Mouse (Mus musculus): ENCODE measurements around the gene Myh11.
"Not testable (repeated sequence)": the region's sequence is repeated elsewhere in the genome, so short reads cannot be mapped to it uniquely, and the experiment has no call there.

Gene Myh11

DNA sequence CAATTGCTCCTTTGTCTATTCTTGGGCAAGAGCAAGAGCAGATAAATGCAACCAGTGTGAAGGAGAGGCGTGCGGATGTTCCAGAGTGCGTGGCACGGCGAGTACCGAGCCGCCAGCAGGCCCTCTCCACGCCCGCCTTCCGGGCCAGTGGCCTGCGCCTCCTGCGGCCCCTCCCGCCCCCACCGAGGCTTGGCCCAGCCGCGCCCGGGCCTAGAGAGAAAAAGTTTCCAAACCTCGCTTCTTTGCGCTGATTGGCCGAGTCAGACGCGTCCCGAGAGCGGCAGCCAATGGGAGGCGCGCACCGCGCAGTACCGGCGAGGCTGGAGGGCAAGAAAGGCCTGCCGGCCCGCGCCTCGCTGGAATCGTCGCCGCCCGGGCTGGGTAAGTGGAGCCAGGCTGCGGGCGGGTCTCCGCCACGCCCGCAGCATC is 128.2 kb downstream of the Myh11 start, which contains the start of the genes Nde1 and Marf1:
Gene Nde1, plus strand, starts transcription at position 288 of the 429 bp plus-strand sequence.
Gene Marf1, minus strand, starts transcription at position 364 of the 429 bp plus-strand sequence.
- peak; percentile 95 for DNase-seq (ENCODE audit: low spot score)

DNA sequence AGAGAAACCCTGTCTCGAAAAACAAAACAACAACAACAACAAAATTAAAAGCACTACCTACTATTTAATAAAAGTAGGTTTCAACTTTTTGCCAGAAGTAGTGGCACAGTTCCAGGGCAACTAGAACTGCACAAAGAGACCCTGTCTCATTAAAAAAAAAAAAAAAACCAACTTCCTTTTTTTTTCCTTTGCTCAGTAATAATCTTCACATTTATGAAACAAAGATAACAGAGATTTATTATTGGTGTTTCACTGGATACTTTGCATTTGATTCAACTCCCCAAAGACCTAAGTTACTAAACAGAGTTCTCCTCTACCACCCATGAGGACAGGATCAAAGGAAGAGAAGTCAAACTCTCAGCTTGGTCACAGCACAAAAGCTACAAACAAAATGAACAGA is 130.2 kb downstream of the Myh11 start:
- no peak for DNase-seq (ENCODE audit: low spot score)

DNA sequence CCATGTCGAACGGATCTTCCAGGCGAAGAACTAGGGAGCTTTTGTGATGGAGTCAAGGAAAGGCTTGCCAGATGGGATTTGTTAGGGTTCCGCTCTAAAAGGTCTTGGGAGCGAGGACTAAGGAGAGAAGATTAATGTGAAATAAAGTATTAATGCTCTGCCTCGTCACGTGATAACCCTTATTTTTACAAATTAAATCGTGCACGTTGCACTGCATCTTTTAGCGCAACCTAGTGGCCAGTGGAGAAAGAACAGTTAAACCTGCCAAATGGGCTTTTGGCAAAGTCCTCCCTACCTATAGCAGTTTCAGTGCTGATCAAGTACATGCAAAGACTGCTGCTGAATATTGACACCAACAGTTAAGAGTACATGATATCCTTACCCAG is 131.4 kb downstream of the Myh11 start:
- DNase-seq (ENCODE audit: low spot score), result peak; percentile 93

DNA sequence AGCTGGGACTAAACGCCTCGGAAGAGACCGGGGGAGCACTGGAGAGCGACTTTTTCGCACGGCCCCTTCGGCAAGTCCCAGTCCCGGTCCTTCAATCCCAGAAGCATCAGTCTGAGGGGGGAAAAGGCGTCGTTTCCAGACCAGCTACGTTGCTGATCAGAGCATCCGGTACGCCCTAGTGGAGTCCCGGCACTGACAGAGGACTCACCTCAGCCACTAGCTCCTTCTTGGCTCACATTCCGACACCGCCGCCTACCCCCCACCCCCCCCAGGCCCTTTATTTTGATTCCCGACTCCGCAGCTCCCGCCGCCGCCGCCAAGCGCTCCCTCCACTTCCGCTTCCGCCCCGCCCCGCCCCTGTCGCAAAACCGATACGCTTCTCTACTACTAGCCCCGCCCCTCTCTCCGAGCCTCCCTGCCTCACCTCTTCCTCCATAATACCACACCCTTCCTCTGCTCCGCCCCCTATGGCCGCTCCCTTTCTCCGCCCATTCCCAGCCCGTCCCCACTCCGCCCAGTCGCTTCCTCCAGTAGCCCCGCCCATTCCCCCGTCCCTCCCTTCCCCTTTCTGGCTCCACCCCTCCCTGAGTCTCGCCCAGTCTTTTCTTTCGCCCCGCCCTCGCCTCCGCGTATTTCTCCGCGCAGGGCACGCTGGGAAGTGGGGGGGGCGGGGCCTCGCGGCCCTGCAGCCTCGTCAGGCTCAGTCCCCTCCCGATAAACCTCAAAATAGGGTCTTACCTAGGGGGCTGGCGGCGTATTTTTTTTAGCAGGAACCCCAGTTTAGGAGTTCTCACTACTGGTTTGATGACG is 132.0 kb downstream of the Myh11 start:
- peak; percentile 100 for DNase-seq (ENCODE audit: low spot score)

DNA sequence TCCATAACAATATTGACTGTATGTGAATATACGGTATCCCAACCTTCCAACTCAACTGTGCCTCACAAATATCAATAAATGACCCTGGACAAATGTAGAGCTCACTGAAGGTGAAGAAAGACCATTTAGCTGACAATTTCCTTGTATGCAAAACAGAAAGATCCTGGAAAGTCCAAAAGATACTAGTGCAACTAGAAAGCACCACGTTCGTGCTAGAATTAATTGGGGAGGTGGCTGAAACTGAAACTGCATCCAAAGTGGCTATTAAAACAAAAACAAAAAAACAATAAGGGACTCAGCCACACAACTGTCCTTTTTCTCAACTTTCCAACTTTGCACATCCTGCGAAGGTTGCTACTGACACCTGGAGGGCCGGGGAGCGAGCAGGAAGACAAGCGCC is 132.6 kb downstream of the Myh11 start:
- DNase-seq (ENCODE audit: low spot score), result no peak

DNA sequence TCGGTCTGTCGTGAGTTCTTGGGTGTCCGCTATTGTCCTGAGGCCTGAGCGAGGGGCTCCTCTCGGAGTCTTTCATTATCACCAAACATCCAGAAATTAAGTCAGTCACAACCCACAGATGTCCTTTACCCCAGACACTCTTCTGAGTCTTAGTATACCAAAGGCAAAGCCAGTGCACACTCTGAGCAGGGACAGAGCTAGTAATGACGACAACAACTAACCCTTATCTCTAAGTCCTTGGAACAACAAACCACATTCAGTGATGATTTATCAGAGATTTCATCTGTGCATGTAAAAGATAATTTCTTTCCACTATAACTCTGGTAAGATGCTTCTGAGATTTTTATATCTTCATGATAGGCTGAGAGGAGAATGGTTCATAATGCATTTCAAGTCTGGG is 134.9 kb downstream of the Myh11 start:
- no peak for DNase-seq (ENCODE audit: low spot score)

DNA sequence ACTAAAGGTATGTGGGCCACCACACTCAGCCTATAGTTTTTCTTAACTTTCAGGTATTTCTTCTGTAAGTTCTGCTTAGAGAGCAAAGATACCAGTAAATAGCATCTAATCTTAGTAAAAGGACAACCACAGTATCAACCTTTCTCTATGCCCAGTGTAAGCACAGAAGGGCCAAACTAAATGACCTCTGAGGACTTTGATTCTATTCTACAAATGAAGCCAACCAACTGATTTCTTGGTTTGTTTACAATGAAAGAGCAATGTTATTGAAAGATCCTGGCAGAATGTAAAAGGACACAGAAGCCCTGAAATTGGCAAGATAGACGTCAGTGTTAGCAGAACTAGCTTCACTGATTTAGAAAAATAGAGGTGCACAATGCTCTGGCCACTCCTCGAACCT is 135.5 kb downstream of the Myh11 start:
- DNase-seq (ENCODE audit: low spot score), result not testable (repeated sequence)

DNA sequence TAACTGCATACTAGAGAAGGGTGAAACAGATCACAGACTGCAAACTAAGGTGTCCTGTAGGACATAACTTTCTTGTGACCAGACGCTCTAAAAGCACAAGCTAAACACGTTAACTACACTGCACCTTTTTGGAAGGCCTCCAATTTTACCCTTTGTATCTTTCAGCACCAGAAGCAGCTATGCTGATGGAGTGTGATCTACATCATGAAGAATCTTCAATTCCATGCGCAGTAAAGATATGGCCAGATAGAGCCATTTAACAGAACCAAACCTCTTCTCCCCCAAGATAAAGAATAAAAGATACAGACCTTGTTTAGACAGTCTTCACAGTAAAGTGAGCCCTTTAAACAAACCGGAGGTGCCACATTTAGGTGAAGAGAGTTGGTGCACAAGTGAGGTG is 139.5 kb downstream of the Myh11 start:
- no peak for DNase-seq (ENCODE audit: low spot score)

DNA sequence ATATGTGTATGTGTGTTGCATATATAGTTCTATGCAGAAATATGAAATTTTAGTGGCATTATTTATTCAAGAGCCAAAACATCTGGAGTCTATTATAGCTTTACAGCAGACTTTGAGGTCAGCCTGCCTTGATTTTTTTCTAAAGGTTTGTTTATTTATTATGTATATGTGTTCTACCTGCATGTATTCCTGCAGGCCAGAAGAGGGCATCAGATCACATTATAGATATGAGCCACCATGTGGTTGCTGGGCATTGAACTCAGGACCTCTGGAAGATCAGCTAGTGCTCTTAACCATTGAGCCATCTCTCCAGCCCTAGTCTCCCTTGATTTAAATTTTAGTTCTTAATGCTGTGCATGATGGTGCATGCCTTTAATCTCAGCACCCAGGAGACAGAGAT is 143.5 kb downstream of the Myh11 start:
- DNase-seq (ENCODE audit: low spot score), result no peak
